Mouse (Mus musculus) urinary bladder, postnatal 14 days (tissue): ENCODE results near the gene Prss40.

Source experiments
- DNase-seq: peaks from one replicate; pipeline ENCODE4 v3.0.0; 2021; ENCODE audit warnings: low spot score

Gene Prss40

GRCm38 (mm10) chr1:34560843-34561242, at the start of gene Prss40:
Prss40 (minus strand) TSS chr1:34560943.
- DNase-seq, result no peak

GRCm38 (mm10) chr1:34602363-34602762, 41.6 kb upstream of the Prss40 start:
- DNase-seq, result peak; percentile 72

GRCm38 (mm10) chr1:34601323-34602047, 40.7 kb upstream of the Prss40 start:
- DNase-seq, result no peak

GRCm38 (mm10) chr1:34600000-34600399, 39.3 kb upstream of the Prss40 start:
- no peak for DNase-seq

GRCm38 (mm10) chr1:34587298-34588096, 26.8 kb upstream of the Prss40 start:
- DNase-seq, result no peak

GRCm38 (mm10) chr1:34584736-34585135, 24.0 kb upstream of the Prss40 start:
- no peak for DNase-seq

- DNase-seq, result no peak
Measured at GRCm38 (mm10) chr1:34583821-34584263, 23.1 kb upstream of the Prss40 start.

GRCm38 (mm10) chr1:34582218-34582617, 21.5 kb upstream of the Prss40 start:
- no peak for DNase-seq

GRCm38 (mm10) chr1:34579782-34580356, 19.1 kb upstream of the Prss40 start:
- no peak for DNase-seq

- peak; percentile 70 for DNase-seq
Measured at GRCm38 (mm10) chr1:34578851-34579781, 18.4 kb upstream of the Prss40 start, which contains the start of gene Amer3. Amer3 (plus strand) TSS chr1:34579657.

GRCm38 (mm10) chr1:34573221-34573620, 12.5 kb upstream of the Prss40 start:
- no peak for DNase-seq

- no peak for DNase-seq
Measured at GRCm38 (mm10) chr1:34571431-34571830, 10.7 kb upstream of the Prss40 start.

- no peak for DNase-seq
Measured at GRCm38 (mm10) chr1:34569876-34570275, 9.1 kb upstream of the Prss40 start.

- DNase-seq, result no peak
Measured at GRCm38 (mm10) chr1:34568120-34568519, 7.4 kb upstream of the Prss40 start.

GRCm38 (mm10) chr1:34564383-34565045, 3.8 kb upstream of the Prss40 start:
- no peak for DNase-seq

- no peak for DNase-seq
Measured at GRCm38 (mm10) chr1:34554275-34554674, 6.5 kb downstream of the Prss40 start.

- DNase-seq, result no peak
Measured at GRCm38 (mm10) chr1:34553690-34554089, 7.1 kb downstream of the Prss40 start.

GRCm38 (mm10) chr1:34547074-34547473, 13.7 kb downstream of the Prss40 start:
- DNase-seq, result no peak

- DNase-seq, result peak; percentile 55
Measured at GRCm38 (mm10) chr1:34536767-34537485, 23.8 kb downstream of the Prss40 start.

GRCm38 (mm10) chr1:34536291-34536766, 24.4 kb downstream of the Prss40 start:
- DNase-seq, result no peak
